Mouse (Mus musculus) forebrain, embryonic 14.5 days (tissue): ENCODE measurements around the gene Bcas3. TPM values are rescaled to one million over a fixed set of nuclear protein-coding genes. Genes with fewer than 3 reads are reported as not detected.
A peak's percentile ranks its signal among the peaks of the same experiment; 100 is the strongest.

Experiments
- ATAC-seq: fragments of 200-750 bp; cut with Nextera tagmentation; 2 replicates; pipeline ENCODE4 v1.8.0; 2017; ENCODE audit warnings: mild to moderate bottlenecking, moderate library complexity
- DNase-seq: peaks from one replicate; pipeline ENCODE4 v3.0.0-alpha.2; 2015; ENCODE audit warnings: low spot score
- H3K27ac ChIP-seq: fragments of 300-500 bp; sonication (generic); 2 replicates; pipeline ENCODE4 v1.5.1; 2014; ENCODE audit warnings: low read depth, mild to moderate bottlenecking, control low read depth, low read length, moderate library complexity
- H3K27me3 ChIP-seq: fragments of 300-500 bp; sonication (generic); replicated peaks from 2 replicates; pipeline ENCODE4 v1.6.1; 2014; ENCODE audit warnings: low read length, control low read depth, mixed read lengths; ENCODE audit not compliant: control insufficient read depth, insufficient read depth
- H3K36me3 ChIP-seq: fragments of 300-500 bp; sonication (generic); 2 replicates; pipeline ENCODE4 v1.6.1; 2014; ENCODE audit warnings: low read length, control low read depth; ENCODE audit not compliant: control insufficient read depth, insufficient read depth
- H3K4me1 ChIP-seq: fragments of 300-500 bp; sonication (generic); 2 replicates; pipeline ENCODE4 v1.6.1; 2014; ENCODE audit warnings: antibody characterized with exemption, low read length, control low read depth; ENCODE audit not compliant: control insufficient read depth, insufficient read depth
- H3K4me2 ChIP-seq: fragments of 300-500 bp; sonication (generic); 2 replicates; pipeline ENCODE4 v1.6.1; 2014; ENCODE audit warnings: mild to moderate bottlenecking, control low read depth, low read length
- H3K4me3 ChIP-seq: fragments of 300-500 bp; sonication (generic); 2 replicates; pipeline ENCODE4 v1.5.1; 2014; ENCODE audit warnings: low read depth, low read length, control low read depth
- H3K9ac ChIP-seq: fragments of 300-500 bp; sonication (generic); 2 replicates; pipeline ENCODE4 v1.6.1; 2014; ENCODE audit warnings: mild to moderate bottlenecking, low read length, control low read depth, moderate library complexity
- H3K9me3 ChIP-seq: fragments of 300-500 bp; sonication (generic); replicated peaks from 2 replicates; pipeline ENCODE4 v1.6.1; 2016; ENCODE audit warnings: low read length, control low read depth, mixed read lengths; ENCODE audit not compliant: control insufficient read depth
- WGBS: fragments of 180-500 bp; shearing (Covaris S2); extraction: QIAGEN DNeasy Blood & Tissue Kit; methylation state at CpG from one replicate; pipeline ENCODE4 v1.1.7; 2014; 5-methylcytosine and 5-hydroxymethylcytosine counted together
- polyA plus RNA-seq: library from polyadenylated mRNA; unstranded; fragments of >200 nt; fragmentation: Nextera tagmentation; extraction: Ambion mirVana; gene quantifications from 2 replicates; pipeline ENCODE4 v1.2.1, GENCODE M21; 2014

Gene Bcas3
- polyA plus RNA-seq, 1 experiment from 2014 or later, result 27.5 TPM

- no peaks in the 10 kb centered on the region for H3K4me1 ChIP-seq
- ATAC-seq (no peak), DNase-seq (peak; percentile 18)
- H3K9ac ChIP-seq, result no peak overlapping the region
- no peak overlapping the region for H3K4me2 ChIP-seq
- H3K27ac ChIP-seq, result no peak overlapping the region
- no peaks in the 10 kb centered on the region for H3K36me3 ChIP-seq
- H3K9me3 ChIP-seq, result no peaks in the 10 kb centered on the region
- WGBS, result 55% methylated on average over 11 of the region's 11 CpGs
- no peaks in the 10 kb centered on the region for H3K27me3 ChIP-seq
- H3K4me3 ChIP-seq, result no peak overlapping the region
These were observed 77.9 kb downstream of the Bcas3 start for GRCm38 (mm10) chr11:85430743-85431448.

- Histone ChIP-seq H3K4me1 (no peaks in the 10 kb centered on the region), H3K4me3 (no peak overlapping the region), H3K27ac (no peak overlapping the region), H3K36me3 (no peaks in the 10 kb centered on the region), H3K4me2 (no peak overlapping the region), H3K9ac (no peak overlapping the region), H3K9me3 (no peaks in the 10 kb centered on the region), H3K27me3 (no peaks in the 10 kb centered on the region)
- WGBS, result 93% methylated on average over 5 of the region's 5 CpGs
- no peak for ATAC-seq
- DNase-seq, result no peak
These were observed 94.4 kb downstream of the Bcas3 start for GRCm38 (mm10) chr11:85447375-85447774.

GRCm38 (mm10) chr11:85453598-85454304 lies 100.8 kb downstream of the Bcas3 start:
- no peaks in the 10 kb centered on the region for H3K36me3 ChIP-seq
- no peak for DNase-seq
- no peaks in the 10 kb centered on the region for H3K4me1 ChIP-seq
- ATAC-seq, result no peak
- no peak overlapping the region for H3K9ac ChIP-seq
- no peaks in the 10 kb centered on the region for H3K9me3 ChIP-seq
- WGBS, result 80% methylated on average over 8 of the region's 8 CpGs
- no peak overlapping the region for H3K4me3 ChIP-seq
- no peaks in the 10 kb centered on the region for H3K27me3 ChIP-seq
- no peak overlapping the region for H3K4me2 ChIP-seq
- no peak overlapping the region for H3K27ac ChIP-seq

GRCm38 (mm10) chr11:85454305-85454682 lies 101.3 kb downstream of the Bcas3 start:
- 94% methylated on average over 5 of the region's 5 CpGs for WGBS
- Histone ChIP-seq H3K4me2 (no peak overlapping the region), H3K4me1 (no peaks in the 10 kb centered on the region), H3K27ac (no peak overlapping the region), H3K4me3 (no peak overlapping the region), H3K27me3 (no peaks in the 10 kb centered on the region), H3K9ac (no peak overlapping the region), H3K36me3 (no peaks in the 10 kb centered on the region), H3K9me3 (no peaks in the 10 kb centered on the region)
- ATAC-seq (no peak), DNase-seq (no peak)

- Histone ChIP-seq H3K27me3 (no peaks in the 10 kb centered on the region), H3K27ac (no peak overlapping the region), H3K9ac (no peak overlapping the region), H3K9me3 (no peaks in the 10 kb centered on the region), H3K4me2 (no peak overlapping the region), H3K4me3 (no peak overlapping the region), H3K4me1 (no peaks in the 10 kb centered on the region), H3K36me3 (no peaks in the 10 kb centered on the region)
- ATAC-seq (no peak), DNase-seq (no peak)
- WGBS, result 75% methylated on average over 7 of the region's 7 CpGs
These were observed 108.6 kb downstream of the Bcas3 start for GRCm38 (mm10) chr11:85461536-85461935.

- Histone ChIP-seq H3K4me3 (no peak overlapping the region), H3K36me3 (no peaks in the 10 kb centered on the region), H3K9ac (no peak overlapping the region), H3K27me3 (no peaks in the 10 kb centered on the region; the same call in 1 of the 2 replicates), H3K4me1 (no peaks in the 10 kb centered on the region), H3K27ac (no peak overlapping the region), H3K4me2 (no peak overlapping the region), H3K9me3 (no peaks in the 10 kb centered on the region)
- ATAC-seq, result no peak
- 82% methylated on average over 1 of the region's 1 CpGs for WGBS
- DNase-seq, result peak; percentile 65
These were observed 116.6 kb downstream of the Bcas3 start for GRCm38 (mm10) chr11:85469526-85469925.

GRCm38 (mm10) chr11:85470508-85470907 lies 117.5 kb downstream of the Bcas3 start:
- no peak overlapping the region for H3K9ac ChIP-seq
- no peaks in the 10 kb centered on the region for H3K36me3 ChIP-seq
- ATAC-seq, result no peak
- no peaks in the 10 kb centered on the region; the same call in 1 of the 2 replicates for H3K27me3 ChIP-seq
- no peaks in the 10 kb centered on the region for H3K4me1 ChIP-seq
- H3K4me3 ChIP-seq, result no peak overlapping the region
- H3K4me2 ChIP-seq, result no peak overlapping the region
- no peaks in the 10 kb centered on the region for H3K9me3 ChIP-seq
- H3K27ac ChIP-seq, result no peak overlapping the region
- peak; percentile 53 for DNase-seq
- 7% methylated on average over 4 of the region's 4 CpGs for WGBS

- no peak overlapping the region for H3K27ac ChIP-seq
- no peaks in the 10 kb centered on the region for H3K4me1 ChIP-seq
- no peak overlapping the region for H3K4me2 ChIP-seq
- H3K9ac ChIP-seq, result no peak overlapping the region
- no peaks in the 10 kb centered on the region for H3K9me3 ChIP-seq
- DNase-seq (peak; percentile 35), ATAC-seq (no peak)
- H3K27me3 ChIP-seq, result no peaks in the 10 kb centered on the region; the same call in 1 of the 2 replicates
- WGBS, result 42% methylated on average over 12 of the region's 12 CpGs
- H3K4me3 ChIP-seq, result no peak overlapping the region
- H3K36me3 ChIP-seq, result no peaks in the 10 kb centered on the region
These were observed 121.4 kb downstream of the Bcas3 start for GRCm38 (mm10) chr11:85474326-85474725.
